Mouse (Mus musculus) limb, embryonic 13.5 days (tissue): ENCODE data around the gene Fibcd1. TPM values are rescaled to one million over a fixed set of nuclear protein-coding genes. Genes with fewer than 3 reads are reported as not detected.

Experiments used
- ATAC-seq: fragments of 200-750 bp; cut with Nextera tagmentation; 2 replicates; pipeline ENCODE4 v1.8.0; 2017; ENCODE audit warnings: low read depth, moderate number of reproducible peaks, moderate TSS enrichment; ENCODE audit not compliant: low FRiP score
- H3K27ac ChIP-seq: fragments of 300-500 bp; sonication (generic); 2 replicates; pipeline ENCODE4 v1.5.1; 2015; ENCODE audit warnings: inconsistent platforms, mild to moderate bottlenecking, moderate library complexity
- H3K27me3 ChIP-seq: fragments of 300-500 bp; sonication (generic); 2 replicates; pipeline ENCODE4 v1.6.1; 2015; ENCODE audit warnings: mild to moderate bottlenecking, inconsistent platforms
- H3K36me3 ChIP-seq: fragments of 300-500 bp; sonication (generic); 2 replicates; pipeline ENCODE4 v1.6.1; 2015; ENCODE audit warnings: inconsistent platforms, mild to moderate bottlenecking, moderate library complexity
- H3K4me1 ChIP-seq: fragments of 300-500 bp; sonication (generic); 2 replicates; pipeline ENCODE4 v1.6.1; 2015; ENCODE audit warnings: inconsistent platforms
- H3K4me2 ChIP-seq: fragments of 300-500 bp; sonication (generic); replicated peaks from 2 replicates; pipeline ENCODE4 v1.6.1; 2015; ENCODE audit warnings: inconsistent platforms, mild to moderate bottlenecking, moderate library complexity
- H3K4me3 ChIP-seq: fragments of 300-500 bp; sonication (generic); 2 replicates; pipeline ENCODE4 v1.5.1; 2015; ENCODE audit warnings: moderate library complexity, mild to moderate bottlenecking, inconsistent platforms
- H3K9ac ChIP-seq: fragments of 300-500 bp; sonication (generic); 2 replicates; pipeline ENCODE4 v1.6.1; 2015; ENCODE audit warnings: mild to moderate bottlenecking, inconsistent platforms
- H3K9me3 ChIP-seq: fragments of 300-500 bp; sonication (generic); 2 replicates; pipeline ENCODE4 v1.6.1; 2016; ENCODE audit warnings: inconsistent platforms
- WGBS: fragments of 180-500 bp; shearing (Covaris S2); methylation state at CpG from one replicate; pipeline ENCODE4 v1.1.7; 2015; 5-methylcytosine and 5-hydroxymethylcytosine counted together
- polyA plus RNA-seq: library from polyadenylated mRNA; unstranded; fragments of >200 nt; fragmentation: Nextera tagmentation; extraction: Ambion mirVana; gene quantifications from 2 replicates; pipeline ENCODE4 v1.2.1, GENCODE M21; 2015

Fibcd1 gene
- polyA plus RNA-seq, 1 experiment from 2014 or later, result 0.25 TPM

DNA sequence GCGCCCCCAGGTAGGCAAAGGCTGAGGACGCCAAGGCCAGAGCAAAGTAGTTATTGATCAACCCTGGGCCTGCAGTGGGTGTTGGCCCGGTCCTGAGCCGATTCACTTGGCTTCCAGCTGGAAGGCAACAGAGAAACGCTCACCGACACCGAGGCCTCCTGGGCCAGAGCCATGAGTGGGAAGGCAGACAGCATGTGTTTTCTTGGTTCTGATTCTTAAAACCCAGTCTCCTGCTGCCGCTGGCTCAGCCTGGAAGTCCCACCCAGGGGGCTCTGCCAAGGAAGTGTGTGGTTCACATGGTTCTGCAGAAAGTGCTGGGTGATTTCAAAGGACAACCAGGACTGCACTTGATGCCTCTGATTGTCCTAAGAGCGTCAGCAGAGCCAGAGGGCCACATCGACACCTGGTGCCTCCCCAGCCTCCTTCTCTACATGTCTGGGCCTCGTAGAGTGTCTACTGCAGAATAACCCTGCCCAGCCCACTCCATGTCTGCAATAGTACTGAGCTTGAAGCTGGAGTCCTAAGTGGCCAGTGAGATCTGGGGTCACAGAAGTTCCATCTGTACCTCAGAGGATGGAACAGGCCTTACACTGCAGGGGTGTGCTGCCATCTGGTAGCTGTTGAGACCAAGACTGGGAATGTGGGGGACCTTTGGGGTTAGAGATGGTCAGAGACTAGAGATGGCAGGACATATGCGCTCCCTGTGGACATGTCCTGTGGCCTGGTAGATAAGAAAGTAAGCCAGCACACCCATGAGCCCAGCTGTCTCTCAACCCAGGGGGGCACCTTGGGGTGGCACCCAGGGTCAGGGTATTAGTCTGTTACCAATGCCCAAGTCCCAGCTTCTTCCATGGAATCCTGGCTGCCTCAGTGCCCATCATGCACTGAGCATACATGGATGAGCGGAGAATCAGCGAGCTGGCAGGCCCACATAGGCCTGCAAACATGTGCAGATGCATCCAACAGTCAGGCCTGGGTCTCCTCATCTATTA, 19.4 kb downstream of the Fibcd1 start:
- no peaks in the 10 kb centered on the region for H3K9me3 ChIP-seq
- 81% methylated on average over 14 of the region's 14 CpGs for WGBS
- H3K9ac ChIP-seq, result peak overlapping the region; percentile 19; the same call in 1 of the 2 replicates
- no peak overlapping the region for H3K4me3 ChIP-seq
- H3K4me2 ChIP-seq, result no peak overlapping the region
- no peak for ATAC-seq
- H3K27me3 ChIP-seq, result peaks cover 29% of the 10 kb centered on the region
- H3K4me1 ChIP-seq, result peaks cover 29% of the 10 kb centered on the region
- H3K27ac ChIP-seq, result no peak overlapping the region
- H3K36me3 ChIP-seq, result no peaks in the 10 kb centered on the region

DNA sequence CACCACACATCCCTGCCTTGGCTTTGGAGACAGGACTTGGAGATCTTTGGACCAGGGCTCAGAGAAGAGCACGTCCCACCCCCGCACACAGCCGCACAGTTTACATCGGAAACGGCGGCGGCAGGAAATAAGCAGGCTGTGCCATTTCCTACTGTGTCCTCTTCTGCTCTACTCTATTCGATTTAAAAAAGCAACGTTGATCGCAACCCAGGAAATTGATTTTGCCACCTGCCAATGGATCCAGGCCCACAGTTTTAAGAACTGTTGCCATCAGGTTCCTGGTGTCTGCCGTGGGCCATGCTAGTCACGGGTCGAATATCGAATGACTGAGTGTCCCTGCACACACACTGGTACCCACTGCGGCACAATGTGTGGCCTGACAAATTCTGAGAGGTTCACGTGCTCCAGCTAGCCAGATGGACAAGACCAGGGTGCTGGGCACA, 20.3 kb downstream of the Fibcd1 start:
- H3K4me1 ChIP-seq, result peaks cover 29% of the 10 kb centered on the region
- 79% methylated on average over 16 of the region's 16 CpGs for WGBS
- H3K4me3 ChIP-seq, result no peak overlapping the region
- no peak for ATAC-seq
- H3K27me3 ChIP-seq, result peaks cover 36% of the 10 kb centered on the region
- no peak overlapping the region for H3K4me2 ChIP-seq
- H3K36me3 ChIP-seq, result no peaks in the 10 kb centered on the region
- H3K9ac ChIP-seq, result no peak overlapping the region
- H3K9me3 ChIP-seq, result no peaks in the 10 kb centered on the region
- H3K27ac ChIP-seq, result no peak overlapping the region

DNA sequence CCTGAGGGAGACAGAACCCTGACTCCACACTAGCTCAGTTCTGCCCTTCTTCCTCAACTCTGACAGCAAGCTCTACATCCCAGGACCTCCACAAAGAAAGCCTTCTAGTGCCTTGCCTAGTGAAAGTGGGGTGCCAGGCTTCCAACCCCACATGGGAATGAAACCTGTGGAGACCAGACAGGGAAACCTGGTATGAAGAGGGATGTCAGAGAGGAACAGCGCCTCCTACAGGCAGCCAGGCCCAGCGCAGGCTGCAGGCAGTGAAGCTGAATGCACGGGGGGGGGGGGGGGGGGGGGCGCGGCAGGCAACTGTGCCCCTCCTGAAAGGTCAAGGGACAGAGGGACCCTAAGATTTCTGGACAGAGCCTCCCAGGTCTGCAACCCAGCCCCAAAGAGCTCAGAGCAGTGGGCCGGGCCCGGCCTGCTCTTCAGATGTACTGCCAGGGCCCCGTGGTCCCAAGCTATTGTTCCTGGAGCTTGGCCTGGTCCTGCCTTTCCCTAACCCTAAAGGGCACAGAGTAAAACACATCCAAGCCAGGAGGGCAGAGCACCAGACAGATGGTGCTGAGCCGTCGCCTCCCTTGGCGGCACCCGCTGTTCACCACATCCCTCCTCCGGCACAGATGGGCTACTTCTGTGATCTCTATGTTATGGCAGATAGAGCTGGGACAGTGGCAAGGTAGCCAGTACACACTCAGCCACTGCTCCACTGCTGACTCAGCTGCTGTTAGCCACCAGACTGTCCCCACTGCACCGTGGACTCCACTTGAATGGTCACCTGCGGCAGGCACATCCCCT, 21.7 kb downstream of the Fibcd1 start:
- peaks cover 32% of the 10 kb centered on the region for H3K27me3 ChIP-seq
- ATAC-seq, result no peak
- 72% methylated on average over 13 of the region's 15 CpGs for WGBS
- peaks cover 29% of the 10 kb centered on the region for H3K4me1 ChIP-seq
- no peak overlapping the region for H3K4me3 ChIP-seq
- no peak overlapping the region for H3K4me2 ChIP-seq
- H3K36me3 ChIP-seq, result no peaks in the 10 kb centered on the region
- no peaks in the 10 kb centered on the region for H3K9me3 ChIP-seq
- H3K9ac ChIP-seq, result no peak overlapping the region
- no peak overlapping the region for H3K27ac ChIP-seq

DNA sequence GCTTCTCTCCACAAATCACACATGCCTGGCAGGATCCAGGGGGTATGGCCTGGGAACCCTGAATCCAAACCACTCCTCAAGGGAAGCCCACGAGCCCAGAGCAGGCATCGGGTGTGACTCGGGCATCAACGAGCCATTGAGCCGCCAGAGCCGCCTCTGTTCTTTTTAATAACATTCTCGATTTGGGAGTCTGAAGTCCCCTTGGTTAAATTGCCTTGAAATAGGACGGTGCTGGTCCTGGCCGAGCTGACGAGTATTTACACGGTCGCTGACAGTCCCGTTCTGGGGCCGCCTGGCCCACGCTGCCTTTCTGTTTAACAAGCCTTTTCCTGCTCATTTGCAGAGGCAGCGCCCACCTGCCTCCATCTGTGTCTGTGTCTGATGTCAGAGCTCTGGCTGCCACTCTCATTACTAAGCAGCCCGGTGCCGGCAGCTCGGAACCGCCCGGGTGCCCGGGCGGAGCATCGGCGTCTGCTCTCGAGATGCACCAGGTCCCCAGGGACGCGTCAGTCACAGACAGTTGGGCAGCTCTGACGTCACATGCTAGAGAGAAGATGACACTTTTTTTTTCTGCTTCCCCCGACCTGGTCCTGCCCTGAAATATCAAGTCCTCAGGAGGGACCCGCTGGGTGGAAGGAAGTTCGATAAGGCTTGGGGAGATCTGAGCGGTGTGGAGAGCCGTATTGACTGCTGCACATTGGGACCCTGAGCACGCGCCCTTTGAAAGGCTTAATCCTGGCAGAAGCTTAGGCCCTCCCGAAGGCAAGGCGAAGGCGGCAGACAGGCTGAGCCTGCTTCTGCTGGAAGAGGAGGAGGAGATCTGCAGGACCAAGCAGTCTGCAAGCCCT, 23.1 kb downstream of the Fibcd1 start:
- WGBS, result 12% methylated on average over 39 of the region's 39 CpGs
- H3K4me1 ChIP-seq, result peaks cover 20% of the 10 kb centered on the region
- 0 out of 2 replicates have a peak overlapping the region, but pooled peaks have one; percentile 40 for H3K9ac ChIP-seq
- peaks cover 32% of the 10 kb centered on the region for H3K27me3 ChIP-seq
- peak overlapping the region; percentile 29 for H3K4me3 ChIP-seq
- H3K36me3 ChIP-seq, result no peaks in the 10 kb centered on the region
- no peak overlapping the region for H3K27ac ChIP-seq
- H3K4me2 ChIP-seq, result peak overlapping the region; percentile 58
- H3K9me3 ChIP-seq, result no peaks in the 10 kb centered on the region
- 0 out of 2 replicates have a peak, but pooled peaks have one; percentile 13 for ATAC-seq

DNA sequence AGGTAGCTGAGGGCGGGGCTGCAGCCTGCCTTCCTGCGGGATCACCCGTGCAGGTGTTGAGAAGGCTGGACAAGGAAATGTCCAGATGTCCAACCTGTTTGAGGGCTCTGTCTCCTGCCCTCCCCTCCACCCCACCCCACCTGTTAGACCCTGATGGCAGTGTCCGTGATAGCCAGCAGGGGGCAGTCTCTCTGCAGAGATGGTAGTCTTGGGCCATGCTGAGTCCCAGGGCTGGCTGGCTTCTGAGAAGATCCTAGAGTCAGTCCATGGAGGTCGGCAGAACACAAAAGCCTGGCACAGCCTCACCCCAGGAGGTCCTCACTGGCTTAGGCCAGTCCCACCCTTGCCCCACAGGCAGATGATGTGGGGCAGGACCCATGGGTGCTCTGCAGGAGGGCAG, 30.4 kb downstream of the Fibcd1 start:
- Histone ChIP-seq H3K27me3 (0 out of 2 replicates have a peak, but pooled peaks cover 5% of the 10 kb centered on the region), H3K9me3 (no peaks in the 10 kb centered on the region), H3K36me3 (no peaks in the 10 kb centered on the region), H3K9ac (no peak overlapping the region), H3K4me1 (peaks cover 4% of the 10 kb centered on the region), H3K4me2 (no peak overlapping the region), H3K4me3 (no peak overlapping the region), H3K27ac (no peak overlapping the region)
- WGBS, result 23% methylated on average over 5 of the region's 5 CpGs
- no peak for ATAC-seq

DNA sequence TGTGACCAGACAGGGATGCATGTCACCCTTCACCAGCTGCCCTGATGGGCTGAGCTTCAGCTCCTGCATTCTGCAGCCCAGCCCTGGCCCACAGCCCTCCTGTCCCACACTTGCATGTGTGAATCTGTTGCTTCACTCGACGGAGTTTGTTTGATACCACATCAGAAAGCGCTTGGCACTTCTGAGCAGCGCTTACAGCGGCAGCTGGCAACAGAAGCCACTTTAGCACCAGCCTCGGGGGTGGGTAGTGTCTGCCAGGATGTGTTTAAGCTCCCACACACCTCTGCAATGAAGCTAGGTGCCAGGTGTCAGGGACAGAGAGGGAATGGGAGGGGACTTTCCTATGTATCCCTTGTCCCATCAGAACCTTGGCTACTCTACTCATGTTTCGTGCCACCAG, 31.1 kb downstream of the Fibcd1 start:
- WGBS, result 79% methylated on average over 7 of the region's 7 CpGs
- no peak overlapping the region for H3K27ac ChIP-seq
- no peak overlapping the region for H3K4me2 ChIP-seq
- peaks cover 11% of the 10 kb centered on the region for H3K4me1 ChIP-seq
- no peaks in the 10 kb centered on the region for H3K9me3 ChIP-seq
- H3K27me3 ChIP-seq, result 0 out of 2 replicates have a peak, but pooled peaks cover 5% of the 10 kb centered on the region
- H3K4me3 ChIP-seq, result no peak overlapping the region
- ATAC-seq, result no peak
- H3K9ac ChIP-seq, result no peak overlapping the region
- no peaks in the 10 kb centered on the region for H3K36me3 ChIP-seq

DNA sequence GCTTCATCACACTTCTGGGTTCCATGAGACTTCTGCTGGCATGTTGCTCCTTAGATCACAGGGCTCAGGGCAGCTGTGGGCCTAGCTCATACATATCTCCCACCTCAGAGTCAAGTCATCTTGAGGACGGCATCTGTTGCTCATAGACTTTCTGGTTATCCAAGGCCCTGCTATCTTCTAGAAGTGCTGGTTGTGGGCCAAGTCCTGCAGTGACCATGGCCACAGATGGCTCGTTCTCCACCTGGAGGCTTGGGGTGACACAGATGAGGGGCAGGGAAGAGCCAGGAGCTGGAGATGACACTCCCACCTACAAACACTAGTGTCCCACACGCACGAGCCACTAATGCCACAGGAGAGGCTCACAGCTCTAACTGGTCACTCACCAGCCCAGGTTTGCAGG, 32.2 kb downstream of the Fibcd1 start:
- H3K4me3 ChIP-seq, result no peak overlapping the region
- 0 out of 2 replicates have a peak, but pooled peaks cover 5% of the 10 kb centered on the region for H3K27me3 ChIP-seq

DNA sequence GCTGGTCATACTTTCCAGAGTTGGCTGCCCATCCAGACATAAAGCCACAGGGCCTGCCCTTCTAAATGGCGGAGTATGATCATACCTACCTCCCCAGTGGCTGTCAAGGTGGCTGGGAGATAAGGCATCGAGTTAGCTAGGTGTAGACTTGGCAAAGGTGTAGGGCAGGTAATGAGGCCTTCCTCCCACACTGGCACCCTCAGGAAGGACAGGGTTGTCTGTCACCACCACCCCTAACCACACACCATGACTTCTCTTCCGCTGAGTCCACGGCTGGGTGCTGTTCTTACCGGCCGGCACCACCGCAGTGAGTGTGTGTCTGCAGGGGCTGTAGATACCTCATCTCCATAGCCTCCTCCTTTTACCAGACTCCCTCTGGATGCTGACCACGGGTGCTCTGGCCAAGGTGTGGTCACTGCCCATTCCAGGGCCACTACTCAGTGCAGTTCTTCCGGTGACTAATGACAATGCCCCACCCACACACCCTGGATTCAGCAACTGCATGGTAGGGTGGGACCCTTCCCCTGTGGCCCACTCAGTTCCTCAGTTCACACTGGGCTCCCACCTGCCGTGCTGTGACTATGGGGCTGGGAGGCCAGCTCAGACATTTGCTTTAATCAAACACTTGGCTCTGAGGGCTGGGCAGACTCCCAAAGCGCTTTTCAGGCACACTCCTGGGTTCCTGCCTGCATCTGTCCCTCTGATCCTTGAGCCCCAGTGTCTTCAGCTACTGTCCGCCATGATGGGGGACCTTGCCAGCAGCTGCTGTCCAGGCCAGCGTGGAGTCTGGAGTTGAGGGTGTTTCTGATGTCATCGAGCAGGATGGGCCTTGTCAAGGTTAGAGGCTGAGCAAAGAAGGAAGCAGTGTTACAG, 34.5 kb downstream of the Fibcd1 start:
- Histone ChIP-seq H3K9ac (no peak overlapping the region), H3K27me3 (0 out of 2 replicates have a peak, but pooled peaks cover 5% of the 10 kb centered on the region), H3K4me3 (no peak overlapping the region), H3K36me3 (peaks cover 3% of the 10 kb centered on the region; the same call in 1 of the 2 replicates), H3K9me3 (no peaks in the 10 kb centered on the region), H3K4me1 (peaks cover 28% of the 10 kb centered on the region), H3K4me2 (no peak overlapping the region), H3K27ac (no peak overlapping the region)
- 86% methylated on average over 14 of the region's 14 CpGs for WGBS
- no peak for ATAC-seq

More for the DNA sequence above, 32.2 kb downstream of the Fibcd1 start:
- ATAC-seq, result no peak
- Histone ChIP-seq H3K36me3 (no peaks in the 10 kb centered on the region), H3K27ac (no peak overlapping the region), H3K4me2 (no peak overlapping the region), H3K9ac (no peak overlapping the region), H3K4me1 (peaks cover 21% of the 10 kb centered on the region), H3K9me3 (no peaks in the 10 kb centered on the region)
- WGBS, result 92% methylated on average over 4 of the region's 4 CpGs

DNA sequence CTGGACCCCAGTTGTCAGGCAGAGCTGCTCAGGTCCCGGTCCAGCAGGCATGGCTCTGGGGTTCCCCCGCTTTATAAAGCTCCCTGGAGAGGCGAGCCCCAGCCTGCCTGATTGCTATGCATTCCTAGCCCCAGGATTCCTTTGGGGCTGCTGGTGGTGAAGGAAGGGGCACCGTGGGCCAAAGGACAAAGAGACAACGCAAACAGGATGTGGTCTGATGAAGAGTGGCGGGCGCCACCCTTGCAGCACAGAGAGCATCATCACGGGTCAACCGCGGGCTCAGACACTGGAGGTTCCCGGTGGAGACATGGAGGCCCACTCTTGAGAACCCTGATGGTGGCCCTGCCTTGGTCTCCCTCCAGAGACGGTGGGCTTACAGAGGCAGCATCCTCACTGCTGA, 35.4 kb downstream of the Fibcd1 start, which contains the start of gene Qrfp:
Qrfp (minus strand) TSS at position 137 of the 400 bp plus-strand sequence.
- ATAC-seq, result no peak
- H3K27me3 ChIP-seq, result 0 out of 2 replicates have a peak, but pooled peaks cover 2% of the 10 kb centered on the region
- 58% methylated on average over 12 of the region's 12 CpGs for WGBS
- no peak within 1 kb of the TSS; the same call in 1 of the 2 replicates for H3K4me2 ChIP-seq
- no peak within 1 kb of the TSS for H3K27ac ChIP-seq
- H3K4me1 ChIP-seq, result peaks cover 32% of the 10 kb centered on the region
- no peak within 1 kb of the TSS for H3K4me3 ChIP-seq
- peaks cover 9% of the 10 kb centered on the region; the same call in 1 of the 2 replicates for H3K36me3 ChIP-seq
- 0 out of 2 replicates have a peak within 1 kb of the TSS, but pooled peaks have one; percentile 6 for H3K9ac ChIP-seq
- H3K9me3 ChIP-seq, result no peaks in the 10 kb centered on the region

DNA sequence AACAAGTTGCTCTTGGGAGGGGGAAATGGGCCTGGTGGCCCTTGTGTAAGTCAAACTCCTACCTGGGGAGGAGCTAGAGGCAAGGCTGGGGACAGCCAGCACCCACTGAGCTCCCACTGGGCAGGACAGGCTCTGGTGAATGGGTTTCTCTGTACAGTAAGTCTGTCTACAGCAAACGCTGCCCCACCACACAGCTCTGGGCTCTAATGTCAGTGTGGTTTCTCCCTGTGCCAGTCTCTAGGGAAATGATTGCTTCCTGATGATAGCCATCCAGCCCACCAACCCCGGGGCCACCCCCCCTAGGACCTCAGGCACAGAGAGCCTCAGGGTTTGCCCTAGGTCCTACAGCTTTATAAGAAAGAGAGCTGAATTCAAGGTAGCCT, 36.5 kb downstream of the Fibcd1 start:
- Histone ChIP-seq H3K27me3 (no peaks in the 10 kb centered on the region), H3K9me3 (no peaks in the 10 kb centered on the region), H3K4me1 (peaks cover 32% of the 10 kb centered on the region), H3K9ac (no peak overlapping the region), H3K36me3 (peaks cover 17% of the 10 kb centered on the region), H3K4me2 (no peak overlapping the region), H3K27ac (no peak overlapping the region), H3K4me3 (no peak overlapping the region)
- WGBS, result 31% methylated on average over 2 of the region's 2 CpGs
- ATAC-seq, result no peak
